Mouse (Mus musculus) olfactory bulb, adult 2 months (tissue): Measurements from ENCODE around the gene Sf3b1. TPM values are rescaled to one million over a fixed set of nuclear protein-coding genes. Genes with fewer than 3 reads are reported as not detected.
"Not testable (repeated sequence)": the region's sequence is repeated elsewhere in the genome, so short reads cannot be mapped to it uniquely, and the experiment has no call there.

Experiments
- H3K27ac ChIP-seq: fragments of 200-500 bp; 2 replicates; pipeline ENCODE4 v1.5.1; 2012; ENCODE audit warnings: low read depth, low read length; ENCODE audit not compliant: insufficient read depth
- H3K4me1 ChIP-seq: fragments of 200-500 bp; 2 replicates; pipeline ENCODE4 v1.6.1; 2012; ENCODE audit warnings: low read length; ENCODE audit not compliant: control insufficient read depth, insufficient read depth
- H3K4me3 ChIP-seq: fragments of 200-500 bp; 2 replicates; pipeline ENCODE4 v1.5.1; 2012; ENCODE audit warnings: mild to moderate bottlenecking, low read depth, low read length, moderate library complexity; ENCODE audit not compliant: insufficient read depth
- CTCF ChIP-seq: fragments of 200-500 bp; IDR thresholded peaks from 2 replicates; pipeline ENCODE4 v1.5.1; 2012; ENCODE audit warnings: low read depth, mild to moderate bottlenecking, low read length, moderate library complexity; ENCODE audit not compliant: insufficient read depth
- POLR2A ChIP-seq: fragments of 200-500 bp; IDR thresholded peaks from 2 replicates; pipeline ENCODE4 v1.6.1; 2012; ENCODE audit warnings: mild to moderate bottlenecking, low read depth, low read length, moderate library complexity; ENCODE audit not compliant: insufficient read depth
- WGBS: fragments of 180-500 bp; shearing (Covaris S2); methylation state at CpG from one replicate; pipeline ENCODE4 v1.1.7; 2018; 5-methylcytosine and 5-hydroxymethylcytosine counted together
- polyA plus RNA-seq: library from polyadenylated mRNA; stranded (reverse); fragments of >200 nt; gene quantifications from 2 replicates; pipeline ENCODE4 v1.2.4, GENCODE M21; 2012; ENCODE audit warnings: low replicate concordance; ENCODE audit not compliant: missing spikeins, insufficient read depth, insufficient read length

Sf3b1 gene
- polyA plus RNA-seq, 1 experiment = 306 TPM

GRCm38 (mm10) chr1:55031026-55031779 lies 3.9 kb upstream of the Sf3b1 start:
- no peak overlapping the region for H3K27ac ChIP-seq
- H3K4me3 ChIP-seq = no peak overlapping the region
- H3K4me1 ChIP-seq = no peaks in the 10 kb centered on the region
- no peak for TF ChIP-seq CTCF
- TF ChIP-seq POLR2A = no peak

GRCm38 (mm10) chr1:55029446-55029845 lies 2.2 kb upstream of the Sf3b1 start:
- Histone ChIP-seq H3K27ac (no peak overlapping the region), H3K4me1 (0 out of 2 replicates have a peak, but pooled peaks cover 2% of the 10 kb centered on the region), H3K4me3 (no peak overlapping the region)
- TF ChIP-seq CTCF = no peak
- TF ChIP-seq POLR2A = no peak
- 78% methylated on average over 4 of the region's 4 CpGs for WGBS

GRCm38 (mm10) chr1:55028512-55029249 lies 1.4 kb upstream of the Sf3b1 start:
- no peak overlapping the region; the same call in 1 of the 2 replicates for H3K27ac ChIP-seq

GRCm38 (mm10) chr1:55027966-55028365 lies 685 bp upstream of the Sf3b1 start:
- TF ChIP-seq POLR2A = no peak
- no peak for TF ChIP-seq CTCF
- 0 out of 2 replicates have a peak, but pooled peaks cover 2% of the 10 kb centered on the region for H3K4me1 ChIP-seq
- no peak overlapping the region for H3K4me3 ChIP-seq
- WGBS = 91% methylated on average over 1 of the region's 1 CpGs
- no peak overlapping the region for H3K27ac ChIP-seq

More at GRCm38 (mm10) chr1:55028512-55029249, 1.4 kb upstream of the Sf3b1 start:
- Histone ChIP-seq H3K4me3 (no peak overlapping the region), H3K4me1 (0 out of 2 replicates have a peak, but pooled peaks cover 2% of the 10 kb centered on the region)
- WGBS = 86% methylated on average over 11 of the region's 11 CpGs
- TF ChIP-seq POLR2A (no peak), CTCF (no peak)

GRCm38 (mm10) chr1:55026444-55027252 lies 633 bp downstream of the Sf3b1 start:
- WGBS = under 1% methylated on average over 55 of the region's 55 CpGs

GRCm38 (mm10) chr1:55025656-55026430 lies 1.4 kb downstream of the Sf3b1 start:
- TF ChIP-seq POLR2A = no peak
- no peak for TF ChIP-seq CTCF
- H3K27ac ChIP-seq = no peak overlapping the region; the same call in 1 of the 2 replicates
- WGBS = 7% methylated on average over 10 of the region's 10 CpGs
- H3K4me3 ChIP-seq = peak overlapping the region; percentile 34
- H3K4me1 ChIP-seq = 0 out of 2 replicates have a peak, but pooled peaks cover 2% of the 10 kb centered on the region

More at GRCm38 (mm10) chr1:55026444-55027252, 633 bp downstream of the Sf3b1 start:
- Histone ChIP-seq H3K4me1 (0 out of 2 replicates have a peak, but pooled peaks cover 2% of the 10 kb centered on the region), H3K27ac (peak overlapping the region; percentile 94), H3K4me3 (peak overlapping the region; percentile 80)
- no peak for TF ChIP-seq POLR2A
- no peak for TF ChIP-seq CTCF

- H3K4me1 ChIP-seq = 0 out of 2 replicates have a peak, but pooled peaks cover 2% of the 10 kb centered on the region
- TF ChIP-seq POLR2A = no peak
- TF ChIP-seq CTCF = no peak
- H3K4me3 ChIP-seq = no peak overlapping the region
- no peak overlapping the region for H3K27ac ChIP-seq
Observed at GRCm38 (mm10) chr1:55021907-55022306, 5.4 kb downstream of the Sf3b1 start.

GRCm38 (mm10) chr1:55012513-55012912 lies 14.8 kb downstream of the Sf3b1 start:
- H3K4me1 ChIP-seq = no peaks in the 10 kb centered on the region
- H3K4me3 ChIP-seq = no peak overlapping the region
- no peak for TF ChIP-seq POLR2A
- H3K27ac ChIP-seq = no peak overlapping the region
- 38% methylated on average over 3 of the region's 3 CpGs for WGBS

GRCm38 (mm10) chr1:55008313-55008712 lies 19.0 kb downstream of the Sf3b1 start:
- 76% methylated on average over 2 of the region's 2 CpGs for WGBS
- not testable (repeated sequence) for H3K4me1 ChIP-seq, H3K27ac ChIP-seq, H3K4me3 ChIP-seq
